Mouse (Mus musculus) intestine, embryonic 15.5 days (tissue): ENCODE measurements at regions not wholly inside any gene's neighbourhood (a gene's known extent, or its start where the extent isn't known, plus 50 kb on each side); places are given as distances from the start of the nearest gene placed in this dataset.
"Not testable (repeated sequence)": the region's sequence is repeated elsewhere in the genome, so short reads cannot be mapped to it uniquely, and the experiment has no call there.

Experiments
- ATAC-seq: fragments of 200-750 bp; cut with Nextera tagmentation; 2 replicates; pipeline ENCODE4 v1.8.0; 2017; ENCODE audit warnings: moderate TSS enrichment, moderate library complexity
- H3K27ac ChIP-seq: fragments of 300-500 bp; sonication (generic); 2 replicates; pipeline ENCODE4 v1.5.1; 2015; ENCODE audit warnings: mild to moderate bottlenecking, inconsistent platforms
- H3K27me3 ChIP-seq: fragments of 300-500 bp; sonication (generic); replicated peaks from 2 replicates; pipeline ENCODE4 v1.6.1; 2015; ENCODE audit warnings: inconsistent platforms
- H3K36me3 ChIP-seq: fragments of 300-500 bp; sonication (generic); 2 replicates; pipeline ENCODE4 v1.6.1; 2015; ENCODE audit warnings: inconsistent platforms
- H3K4me1 ChIP-seq: fragments of 300-500 bp; sonication (generic); replicated peaks from 2 replicates; pipeline ENCODE4 v1.6.1; 2015; ENCODE audit warnings: inconsistent platforms
- H3K4me2 ChIP-seq: fragments of 300-500 bp; sonication (generic); replicated peaks from 2 replicates; pipeline ENCODE4 v1.6.1; 2015; ENCODE audit warnings: mild to moderate bottlenecking, inconsistent platforms
- H3K4me3 ChIP-seq: fragments of 300-500 bp; sonication (generic); replicated peaks from 2 replicates; pipeline ENCODE4 v1.5.1; 2015; ENCODE audit warnings: inconsistent platforms
- H3K9ac ChIP-seq: fragments of 300-500 bp; sonication (generic); 2 replicates; pipeline ENCODE4 v1.6.1; 2015; ENCODE audit warnings: inconsistent platforms
- H3K9me3 ChIP-seq: fragments of 300-500 bp; sonication (generic); 2 replicates; pipeline ENCODE4 v1.6.1; 2016; ENCODE audit warnings: inconsistent platforms
- WGBS: fragments of 180-500 bp; shearing (Covaris S2); methylation state at CpG from one replicate; pipeline ENCODE4 v1.1.7; 2015; 5-methylcytosine and 5-hydroxymethylcytosine counted together

DNA sequence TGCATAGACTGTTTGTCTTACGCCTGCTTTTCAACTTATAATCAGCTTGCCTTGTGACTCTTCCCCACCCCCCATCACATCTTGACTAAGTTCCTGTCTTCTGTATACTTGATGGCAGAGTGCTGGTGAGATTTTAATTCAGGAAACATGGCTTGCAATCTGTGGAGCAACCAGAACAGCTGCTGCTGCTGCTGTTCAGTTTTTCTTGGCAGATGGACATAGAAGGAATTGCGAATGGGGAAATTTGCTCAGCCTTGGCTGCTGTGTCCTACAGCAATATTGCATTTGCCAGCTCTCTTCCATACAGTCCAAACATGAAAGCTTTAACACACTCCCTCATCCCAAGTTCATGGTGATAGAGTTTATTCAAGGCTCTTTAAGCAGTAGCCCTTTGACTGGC lies 262.3 kb downstream of the Pros1 start:
- no peak overlapping the region for H3K4me3 ChIP-seq
- no peak overlapping the region for H3K4me2 ChIP-seq
- H3K9ac ChIP-seq: no peak overlapping the region
- no peaks in the 10 kb centered on the region for H3K9me3 ChIP-seq
- H3K36me3 ChIP-seq: no peaks in the 10 kb centered on the region
- no peaks in the 10 kb centered on the region for H3K4me1 ChIP-seq
- no peak overlapping the region for H3K27ac ChIP-seq
- WGBS: 80% methylated on average over 2 of the region's 2 CpGs
- ATAC-seq: no peak
- H3K27me3 ChIP-seq: no peaks in the 10 kb centered on the region

DNA sequence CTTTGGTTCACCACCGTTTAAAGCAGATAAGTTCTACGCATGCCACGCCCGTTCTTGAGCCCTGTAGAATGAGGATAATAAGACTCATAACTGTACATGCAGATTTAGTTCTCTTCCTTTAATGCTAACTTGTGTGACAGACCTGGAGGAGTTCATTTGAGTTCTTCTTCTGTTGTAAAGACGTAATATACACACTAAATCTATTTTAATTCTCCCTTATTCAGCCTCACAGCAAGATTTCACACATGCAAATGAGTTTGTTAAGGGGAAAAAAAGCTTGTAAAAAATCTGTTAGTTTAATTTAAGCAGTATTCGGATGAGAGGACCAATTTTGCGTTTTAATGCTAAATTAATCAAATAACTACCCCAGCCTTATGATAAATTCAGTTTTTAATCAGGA lies 264.6 kb downstream of the Pros1 start:
- no peak overlapping the region for H3K4me3 ChIP-seq
- H3K27me3 ChIP-seq: no peaks in the 10 kb centered on the region

DNA sequence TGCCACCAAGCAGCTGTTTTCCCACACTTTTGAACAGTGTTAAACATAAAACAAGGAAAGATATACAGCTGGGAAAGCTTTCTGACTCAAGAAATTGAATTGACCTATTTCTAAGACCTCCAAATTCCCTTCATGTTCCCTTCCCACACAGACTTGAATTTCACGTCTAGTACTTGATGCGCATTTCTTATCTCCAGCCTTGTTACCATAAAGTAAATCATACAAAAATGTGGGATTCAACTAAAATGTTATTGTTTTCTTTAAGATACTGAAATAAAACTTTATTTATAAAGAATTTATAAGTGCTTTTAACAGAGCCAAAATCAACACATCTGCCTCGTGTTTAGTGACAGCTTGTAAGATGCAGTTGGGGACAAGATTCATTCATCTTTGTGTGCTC lies 289.7 kb downstream of the Pros1 start:
- Histone ChIP-seq H3K4me2 (no peak overlapping the region), H3K36me3 (no peaks in the 10 kb centered on the region), H3K9me3 (no peaks in the 10 kb centered on the region), H3K4me3 (no peak overlapping the region), H3K27me3 (no peaks in the 10 kb centered on the region), H3K27ac (no peak overlapping the region), H3K9ac (no peak overlapping the region), H3K4me1 (no peaks in the 10 kb centered on the region)
- WGBS: 54% methylated on average over 3 of the region's 3 CpGs
- ATAC-seq: no peak

More for the DNA sequence above, 264.6 kb downstream of the Pros1 start:
- no peak overlapping the region for H3K27ac ChIP-seq
- H3K36me3 ChIP-seq: no peaks in the 10 kb centered on the region
- no peak overlapping the region for H3K4me2 ChIP-seq
- H3K4me1 ChIP-seq: no peaks in the 10 kb centered on the region
- no peak overlapping the region for H3K9ac ChIP-seq
- WGBS: 76% methylated on average over 7 of the region's 7 CpGs
- H3K9me3 ChIP-seq: no peaks in the 10 kb centered on the region
- no peak for ATAC-seq

DNA sequence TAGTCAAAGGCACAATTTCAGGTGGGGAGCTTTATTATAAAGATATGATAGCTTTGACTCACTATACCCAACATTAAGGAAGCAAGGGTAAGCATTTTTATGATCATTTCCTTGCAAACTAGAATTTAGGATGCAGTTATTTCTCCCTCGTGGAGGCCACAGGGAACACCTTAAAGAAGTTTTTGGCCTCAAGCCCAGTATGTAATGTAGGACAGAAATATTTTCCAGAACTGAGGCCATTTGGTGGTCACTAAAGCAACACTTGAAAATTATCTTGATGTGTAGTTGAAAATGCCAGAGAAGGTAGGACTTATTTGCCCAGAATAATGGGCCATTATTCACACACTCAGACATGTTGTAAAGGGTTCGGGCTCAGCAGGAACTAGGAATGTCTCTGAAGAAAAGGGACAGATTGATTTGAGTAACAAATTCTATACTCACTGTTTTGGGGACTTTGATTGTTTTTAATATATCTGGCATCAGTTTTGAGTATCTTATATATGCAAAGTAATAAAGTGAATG lies 301.3 kb downstream of the Pros1 start:
- no peak overlapping the region for H3K4me3 ChIP-seq
- no peak overlapping the region for H3K4me2 ChIP-seq
- WGBS: 61% methylated on average over 2 of the region's 2 CpGs
- H3K27ac ChIP-seq: no peak overlapping the region
- ATAC-seq: no peak
- H3K9me3 ChIP-seq: no peaks in the 10 kb centered on the region
- no peak overlapping the region for H3K9ac ChIP-seq
- H3K36me3 ChIP-seq: no peaks in the 10 kb centered on the region
- no peaks in the 10 kb centered on the region for H3K27me3 ChIP-seq
- H3K4me1 ChIP-seq: no peaks in the 10 kb centered on the region

DNA sequence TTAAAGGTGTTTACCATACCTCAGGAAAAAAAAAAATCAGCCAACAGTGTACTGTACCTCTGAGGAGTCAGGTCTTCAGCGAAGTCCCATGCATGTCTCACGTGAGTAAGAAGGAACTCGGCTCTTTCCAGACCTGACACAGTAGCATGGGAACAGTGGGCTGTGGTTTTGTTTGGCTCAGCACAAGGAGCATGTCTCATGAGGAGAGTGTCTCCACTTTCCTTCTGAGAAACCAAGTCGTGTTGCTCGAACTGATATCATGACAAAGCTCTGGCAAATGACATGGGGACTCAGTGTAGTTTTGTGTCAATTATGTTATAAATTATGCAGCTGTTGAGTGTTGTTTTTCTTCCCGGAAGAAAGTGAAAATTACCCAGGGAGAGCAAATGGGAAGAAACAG lies 316.0 kb downstream of the Pros1 start:
- Histone ChIP-seq H3K27ac (no peak overlapping the region), H3K36me3 (no peaks in the 10 kb centered on the region), H3K9me3 (no peaks in the 10 kb centered on the region), H3K4me1 (no peaks in the 10 kb centered on the region), H3K4me3 (no peak overlapping the region), H3K9ac (no peak overlapping the region), H3K4me2 (no peak overlapping the region), H3K27me3 (no peaks in the 10 kb centered on the region)
- no peak for ATAC-seq
- 60% methylated on average over 6 of the region's 6 CpGs for WGBS

DNA sequence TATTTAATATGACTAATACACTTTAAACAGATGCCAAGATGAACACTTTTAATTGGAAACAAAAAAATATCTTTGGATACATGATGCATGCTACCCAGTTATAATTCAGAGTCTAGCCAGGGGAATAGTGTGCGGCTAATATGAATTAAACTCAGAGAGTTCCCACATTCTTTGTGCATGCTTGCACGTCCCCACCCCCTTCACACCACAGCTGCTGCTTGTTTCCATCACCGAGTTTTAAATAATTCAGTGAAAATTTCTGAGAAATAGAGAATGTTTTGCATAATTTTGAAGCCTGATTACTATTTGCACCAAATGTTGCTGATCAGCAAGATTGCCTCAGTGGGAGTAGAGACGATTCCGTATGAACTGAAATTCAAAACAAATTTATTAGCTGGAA lies 325.1 kb downstream of the Pros1 start:
- Histone ChIP-seq H3K9me3 (no peaks in the 10 kb centered on the region), H3K27ac (no peak overlapping the region)
- WGBS: 65% methylated on average over 5 of the region's 5 CpGs

DNA sequence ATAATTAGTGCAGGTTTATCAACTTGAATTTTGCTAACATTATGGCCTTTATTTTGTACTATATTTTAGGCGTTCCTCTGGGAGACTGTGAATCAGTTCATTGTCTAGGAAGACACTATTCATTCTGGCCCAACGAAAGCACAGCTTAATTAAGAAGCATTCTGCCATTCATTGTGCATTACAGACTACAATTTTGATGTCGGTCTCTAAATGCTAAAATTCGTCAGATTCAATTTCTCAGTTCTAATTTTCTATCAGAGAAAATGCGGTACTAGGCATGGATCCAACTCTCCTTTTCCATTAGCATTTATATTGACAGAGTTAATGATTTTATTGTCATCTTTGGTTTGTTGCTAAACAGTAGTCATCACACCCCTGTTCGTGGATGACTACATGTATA lies 337.1 kb downstream of the Pros1 start:
- H3K9ac ChIP-seq: no peak overlapping the region
- no peak for ATAC-seq
- no peaks in the 10 kb centered on the region for H3K9me3 ChIP-seq
- H3K4me3 ChIP-seq: no peak overlapping the region
- H3K27ac ChIP-seq: no peak overlapping the region
- no peaks in the 10 kb centered on the region for H3K36me3 ChIP-seq
- H3K4me2 ChIP-seq: no peak overlapping the region
- WGBS: 86% methylated on average over 6 of the region's 6 CpGs
- no peaks in the 10 kb centered on the region for H3K4me1 ChIP-seq
- no peaks in the 10 kb centered on the region for H3K27me3 ChIP-seq

More for the DNA sequence above, 325.1 kb downstream of the Pros1 start:
- no peak overlapping the region for H3K4me3 ChIP-seq
- H3K9ac ChIP-seq: no peak overlapping the region
- H3K27me3 ChIP-seq: no peaks in the 10 kb centered on the region
- H3K36me3 ChIP-seq: no peaks in the 10 kb centered on the region
- ATAC-seq: no peak
- no peak overlapping the region for H3K4me2 ChIP-seq
- no peaks in the 10 kb centered on the region for H3K4me1 ChIP-seq

DNA sequence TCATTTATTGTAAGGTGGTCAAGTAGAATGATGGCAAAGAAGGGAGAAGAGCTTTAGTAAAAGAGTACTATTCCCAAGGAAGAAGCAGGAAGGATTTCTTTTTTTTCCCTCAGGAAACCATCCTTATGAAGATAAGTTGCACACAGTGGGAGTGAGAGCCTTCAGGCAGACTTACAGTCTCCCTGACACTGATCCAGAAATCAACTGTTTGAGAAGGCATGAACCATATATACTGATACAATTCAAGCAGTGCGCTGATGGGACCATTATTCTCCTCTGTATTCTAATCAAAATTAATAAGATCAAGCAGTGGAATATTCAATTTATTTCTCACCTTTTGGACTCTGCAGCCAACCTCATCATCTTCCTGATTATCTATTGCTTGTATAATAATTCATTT lies 337.5 kb downstream of the Pros1 start:
- H3K9ac ChIP-seq: no peak overlapping the region
- H3K4me2 ChIP-seq: no peak overlapping the region
- 73% methylated on average over 1 of the region's 1 CpGs for WGBS
- H3K4me3 ChIP-seq: no peak overlapping the region
- H3K9me3 ChIP-seq: no peaks in the 10 kb centered on the region
- ATAC-seq: no peak
- H3K27ac ChIP-seq: no peak overlapping the region
- no peaks in the 10 kb centered on the region for H3K27me3 ChIP-seq
- no peaks in the 10 kb centered on the region for H3K36me3 ChIP-seq
- H3K4me1 ChIP-seq: no peaks in the 10 kb centered on the region

DNA sequence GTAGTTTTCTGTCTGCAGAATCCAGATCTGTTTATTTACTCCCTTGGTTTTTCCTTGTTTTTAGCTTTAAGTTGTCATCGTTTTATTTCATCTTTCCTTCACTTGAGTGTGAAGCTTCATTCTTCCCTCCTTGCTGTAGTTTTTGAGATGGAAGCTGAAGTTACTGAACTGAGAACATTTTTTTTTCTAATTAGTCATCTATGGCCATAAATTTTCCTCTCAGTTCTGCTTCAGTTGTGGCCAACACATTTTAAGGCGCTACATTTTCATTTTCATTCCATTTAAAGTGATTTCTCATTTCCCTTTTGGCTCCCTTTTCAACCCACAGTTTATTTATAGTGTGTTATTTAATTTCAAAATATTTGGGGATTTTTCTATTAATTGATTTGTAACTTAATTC lies 340.5 kb downstream of the Pros1 start:
- Histone ChIP-seq H3K4me3 (no peak overlapping the region), H3K27me3 (no peaks in the 10 kb centered on the region), H3K27ac (no peak overlapping the region), H3K4me2 (no peak overlapping the region), H3K4me1 (no peaks in the 10 kb centered on the region), H3K9ac (no peak overlapping the region), H3K36me3 (no peaks in the 10 kb centered on the region), H3K9me3 (no peaks in the 10 kb centered on the region)
- 80% methylated on average over 2 of the region's 2 CpGs for whole genome bisulfite sequencing
- ATAC-seq: no peak

DNA sequence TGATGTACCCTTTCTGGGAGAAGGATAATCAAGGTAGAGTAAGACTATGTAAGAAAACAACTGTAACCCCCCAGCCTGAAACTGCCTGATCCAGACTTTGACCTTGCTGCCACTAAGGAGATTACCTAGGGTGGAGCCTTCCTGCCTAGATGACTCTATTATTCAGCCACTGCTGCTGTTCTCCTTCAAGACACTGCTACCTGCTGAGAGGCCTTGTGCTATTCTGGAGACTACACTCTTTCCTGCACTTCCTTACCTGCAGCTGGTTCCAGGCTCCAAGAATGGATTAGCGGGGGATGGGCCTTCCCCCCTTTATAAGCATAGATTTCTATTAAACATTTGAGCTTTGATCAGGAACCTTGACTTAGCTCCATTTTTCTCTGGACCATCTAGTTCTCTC lies 359.4 kb downstream of the Pros1 start:
- not testable (repeated sequence) for ATAC-seq

DNA sequence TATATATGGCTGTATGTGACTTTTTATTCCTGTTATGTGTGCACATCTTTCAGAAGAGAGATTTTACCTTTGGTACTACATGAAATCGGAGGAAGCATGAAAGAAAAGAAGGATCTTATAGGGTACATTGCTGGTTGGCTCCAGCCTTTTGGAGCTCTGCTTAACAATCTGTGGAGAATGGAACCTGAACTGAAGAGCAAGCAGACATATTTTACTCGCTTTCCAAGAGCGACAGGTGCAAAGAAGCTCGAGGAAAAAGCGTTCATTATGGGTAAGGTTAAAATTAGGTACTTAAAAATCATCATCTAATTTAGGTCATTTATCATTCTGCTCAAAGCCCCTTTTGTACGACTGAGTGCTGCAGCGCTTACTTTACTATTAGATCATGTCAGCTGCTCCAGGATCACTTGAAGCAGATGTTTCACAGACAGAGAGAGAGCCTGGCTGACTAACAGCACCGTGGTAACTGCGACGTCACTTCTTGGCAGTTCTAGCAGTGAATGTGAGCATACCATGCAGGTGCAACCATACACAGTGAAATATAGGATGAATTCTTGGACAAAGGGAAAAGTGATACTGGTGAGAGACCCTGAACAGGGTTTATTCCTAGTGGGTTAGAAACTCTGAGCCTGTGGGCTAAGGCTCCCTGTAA lies 366.2 kb downstream of the Pros1 start:
- no peak overlapping the region for H3K4me2 ChIP-seq
- no peak overlapping the region for H3K9ac ChIP-seq
- 50% methylated on average over 10 of the region's 10 CpGs for WGBS
- H3K27ac ChIP-seq: no peak overlapping the region
- no peaks in the 10 kb centered on the region for H3K9me3 ChIP-seq
- no peak for ATAC-seq
- no peaks in the 10 kb centered on the region for H3K36me3 ChIP-seq
- H3K4me1 ChIP-seq: no peaks in the 10 kb centered on the region
- no peak overlapping the region for H3K4me3 ChIP-seq
- H3K27me3 ChIP-seq: no peaks in the 10 kb centered on the region

More for the DNA sequence above, 359.4 kb downstream of the Pros1 start:
- H3K27me3 ChIP-seq, H3K4me3 ChIP-seq, H3K4me2 ChIP-seq, H3K27ac ChIP-seq, H3K4me1 ChIP-seq, H3K9ac ChIP-seq, H3K9me3 ChIP-seq, H3K36me3 ChIP-seq: not testable (repeated sequence)
- WGBS: 91% methylated on average over 1 of the region's 1 CpGs

DNA sequence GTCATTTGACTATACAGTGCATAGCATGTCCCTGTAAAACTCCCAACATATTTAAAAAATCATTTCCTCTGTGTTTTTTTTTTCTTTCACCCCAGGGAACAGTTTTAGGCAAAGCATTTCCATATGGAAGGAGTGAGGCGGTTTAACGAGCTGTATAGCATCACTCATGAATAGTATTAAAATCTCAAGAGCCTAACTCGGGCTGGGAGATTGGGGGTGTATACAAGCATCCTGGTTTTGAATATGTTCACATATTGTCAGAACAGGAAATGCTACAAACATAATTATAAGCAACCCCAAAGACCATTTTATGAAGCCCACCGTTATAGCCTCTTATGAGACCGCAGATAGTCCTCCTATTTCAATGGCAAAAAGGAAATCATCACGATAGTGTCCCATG lies 370.5 kb downstream of the Pros1 start:
- no peaks in the 10 kb centered on the region for H3K9me3 ChIP-seq
- H3K27me3 ChIP-seq: no peaks in the 10 kb centered on the region
- 85% methylated on average over 6 of the region's 6 CpGs for WGBS
- no peak for ATAC-seq
- H3K4me3 ChIP-seq: no peak overlapping the region
- H3K4me1 ChIP-seq: no peaks in the 10 kb centered on the region
- no peaks in the 10 kb centered on the region for H3K36me3 ChIP-seq
- no peak overlapping the region for H3K27ac ChIP-seq
- no peak overlapping the region for H3K4me2 ChIP-seq
- H3K9ac ChIP-seq: no peak overlapping the region

DNA sequence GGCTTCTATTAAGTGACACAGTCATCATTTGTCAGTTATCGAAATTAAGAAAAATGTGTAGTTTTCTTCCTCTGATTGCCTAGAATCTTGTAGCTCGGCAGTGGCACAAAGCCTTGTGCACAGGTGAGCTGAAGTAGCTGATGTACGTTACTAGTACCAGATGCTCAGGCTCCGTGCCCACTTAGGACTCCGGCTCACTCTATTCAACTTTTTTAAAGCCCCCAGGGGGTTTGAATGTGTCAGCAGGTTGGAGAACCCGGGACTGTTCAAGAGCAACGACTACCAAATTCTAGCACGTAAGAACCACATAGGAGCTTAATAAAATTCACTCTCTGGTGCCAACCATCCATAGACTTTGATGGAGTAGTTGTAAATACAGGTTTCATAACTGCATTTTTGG lies 371.0 kb downstream of the Pros1 start:
- Histone ChIP-seq H3K4me1 (no peaks in the 10 kb centered on the region), H3K27ac (no peak overlapping the region), H3K9me3 (no peaks in the 10 kb centered on the region), H3K4me2 (no peak overlapping the region), H3K27me3 (no peaks in the 10 kb centered on the region), H3K36me3 (no peaks in the 10 kb centered on the region), H3K9ac (no peak overlapping the region), H3K4me3 (no peak overlapping the region)
- ATAC-seq: no peak
- WGBS: 87% methylated on average over 8 of the region's 8 CpGs
